Mouse (Mus musculus) testis, postnatal 14 days (tissue): ENCODE data around the gene Habp2.

Source experiments
- DNase-seq: peaks from one replicate; pipeline ENCODE4 v3.0.0; 2021; ENCODE audit warnings: low spot score

Gene Habp2

GRCm38 (mm10) chr19:56363721-56364460, 77.0 kb downstream of the Habp2 start:
- no peak for DNase-seq

- DNase-seq: no peak
Measured at GRCm38 (mm10) chr19:56364563-56364962, 77.6 kb downstream of the Habp2 start.

- no peak for DNase-seq
Measured at GRCm38 (mm10) chr19:56366168-56366567, 79.2 kb downstream of the Habp2 start.

GRCm38 (mm10) chr19:56366625-56367024, 79.7 kb downstream of the Habp2 start:
- no peak for DNase-seq

GRCm38 (mm10) chr19:56367778-56368177, 80.8 kb downstream of the Habp2 start:
- no peak for DNase-seq

- no peak for DNase-seq
Measured at GRCm38 (mm10) chr19:56368912-56369311, 82.0 kb downstream of the Habp2 start.
